Mouse (Mus musculus) E14TG2a.4 (cell line): ENCODE data around the gene Hoxd8.
A peak's percentile ranks its signal among the peaks of the same experiment; 100 is the strongest.

Experiments
- H3K27me3 ChIP-seq: 2 replicates; pipeline ENCODE4 v1.6.1; 2014; ENCODE audit warnings: low read length, control low read depth; ENCODE audit not compliant: insufficient read depth
- H3K36me3 ChIP-seq: 2 replicates; pipeline ENCODE4 v1.6.1; 2014; ENCODE audit warnings: low read length, control low read depth; ENCODE audit not compliant: insufficient read depth
- H3K4me1 ChIP-seq: replicated peaks from 2 replicates; pipeline ENCODE4 v1.6.1; 2014; ENCODE audit warnings: low read depth, low read length, control low read depth
- H3K4me3 ChIP-seq: replicated peaks from 2 replicates; pipeline ENCODE4 v1.5.1; 2014; ENCODE audit warnings: mild to moderate bottlenecking, low read length
- H3K9me3 ChIP-seq: 2 replicates; pipeline ENCODE4 v1.6.1; 2014; ENCODE audit warnings: low read length, control low read depth
- CTCF ChIP-seq: conservative IDR thresholded peaks from 2 replicates; pipeline ENCODE4 v1.5.1; 2014; ENCODE audit warnings: low read length
- NANOG ChIP-seq: IDR thresholded peaks from 2 replicates; pipeline ENCODE4 v1.6.1; 2014; ENCODE audit warnings: borderline replicate concordance, low read length, mixed read lengths
- POU5F1 ChIP-seq: IDR thresholded peaks from 2 replicates; pipeline ENCODE4 v1.6.1; 2014; ENCODE audit warnings: low read length, borderline replicate concordance

Hoxd8 gene

GRCm38 (mm10) chr2:74735851-74736687 is 31.7 kb downstream of the Hoxd8 start:
- peak overlapping the region; percentile 26; the same call in 1 of the 2 replicates for H3K4me3 ChIP-seq
- TF ChIP-seq NANOG (no peak), CTCF (no peak), POU5F1 (no peak)
- H3K4me1 ChIP-seq: peaks cover 45% of the 10 kb centered on the region
- peaks cover 3% of the 10 kb centered on the region; the same call in 1 of the 2 replicates for H3K9me3 ChIP-seq
- no peaks in the 10 kb centered on the region for H3K36me3 ChIP-seq
- H3K27me3 ChIP-seq: peaks cover 99% of the 10 kb centered on the region

GRCm38 (mm10) chr2:74736688-74737577 is 32.5 kb downstream of the Hoxd8 start:
- Histone ChIP-seq H3K36me3 (no peaks in the 10 kb centered on the region), H3K4me3 (no peak overlapping the region), H3K9me3 (peaks cover 3% of the 10 kb centered on the region; the same call in 1 of the 2 replicates), H3K4me1 (peaks cover 40% of the 10 kb centered on the region), H3K27me3 (peaks cover 99% of the 10 kb centered on the region)
- TF ChIP-seq POU5F1 (no peak), NANOG (no peak), CTCF (no peak)

DNA sequence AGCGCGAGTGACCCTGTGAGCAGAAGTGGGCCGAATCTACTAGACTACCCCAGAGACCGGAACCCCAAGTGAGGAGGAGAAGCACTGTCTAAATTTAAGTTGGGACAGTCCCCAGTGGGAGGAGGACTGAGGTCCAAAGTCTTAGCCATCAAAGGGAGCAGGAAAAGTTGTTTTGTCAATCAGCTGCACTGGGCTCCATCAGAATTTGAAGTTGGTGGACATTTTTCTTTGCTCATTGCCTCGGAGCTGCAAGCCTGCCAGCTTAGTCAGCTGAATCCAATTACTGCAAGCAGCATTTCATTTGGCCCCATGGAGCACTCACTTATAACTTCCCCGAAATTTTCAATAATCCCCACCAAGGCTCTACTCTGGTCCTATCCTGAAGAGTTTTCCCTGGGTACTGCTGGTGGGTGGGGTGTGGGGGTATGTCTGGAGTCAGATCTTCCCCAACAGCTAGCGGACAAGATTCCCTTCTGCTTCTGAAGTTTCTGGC is 33.2 kb downstream of the Hoxd8 start:
- H3K9me3 ChIP-seq: peaks cover 3% of the 10 kb centered on the region; the same call in 1 of the 2 replicates
- H3K36me3 ChIP-seq: no peaks in the 10 kb centered on the region
- peaks cover 99% of the 10 kb centered on the region for H3K27me3 ChIP-seq
- H3K4me1 ChIP-seq: peaks cover 40% of the 10 kb centered on the region
- no peak overlapping the region for H3K4me3 ChIP-seq
- TF ChIP-seq POU5F1 (no peak), NANOG (no peak), CTCF (no peak)

- TF ChIP-seq POU5F1 (no peak), CTCF (no peak), NANOG (no peak)
- peaks cover 96% of the 10 kb centered on the region for H3K27me3 ChIP-seq
- peaks cover 40% of the 10 kb centered on the region for H3K4me1 ChIP-seq
- H3K9me3 ChIP-seq: peaks cover 6% of the 10 kb centered on the region; the same call in 1 of the 2 replicates
- no peak overlapping the region for H3K4me3 ChIP-seq
- H3K36me3 ChIP-seq: no peaks in the 10 kb centered on the region
These were observed 34.4 kb downstream of the Hoxd8 start for GRCm38 (mm10) chr2:74738623-74739475.

GRCm38 (mm10) chr2:74739476-74739800 is 35.0 kb downstream of the Hoxd8 start:
- peaks cover 40% of the 10 kb centered on the region for H3K4me1 ChIP-seq
- peaks cover 96% of the 10 kb centered on the region for H3K27me3 ChIP-seq
- H3K9me3 ChIP-seq: peaks cover 12% of the 10 kb centered on the region; the same call in 1 of the 2 replicates
- no peak overlapping the region for H3K4me3 ChIP-seq
- H3K36me3 ChIP-seq: no peaks in the 10 kb centered on the region
- TF ChIP-seq NANOG: no peak
- TF ChIP-seq CTCF: no peak
- no peak for TF ChIP-seq POU5F1

- Histone ChIP-seq H3K4me1 (peaks cover 36% of the 10 kb centered on the region), H3K36me3 (no peaks in the 10 kb centered on the region), H3K9me3 (peaks cover 13% of the 10 kb centered on the region; the same call in 1 of the 2 replicates), H3K4me3 (no peak overlapping the region), H3K27me3 (peaks cover 96% of the 10 kb centered on the region)
- TF ChIP-seq NANOG (no peak), CTCF (no peak), POU5F1 (no peak)
These were observed 35.5 kb downstream of the Hoxd8 start for GRCm38 (mm10) chr2:74739869-74740268.

- H3K4me1 ChIP-seq: peaks cover 31% of the 10 kb centered on the region
These were observed 36.1 kb downstream of the Hoxd8 start for GRCm38 (mm10) chr2:74740311-74741091.

More at GRCm38 (mm10) chr2:74740311-74741091, 36.1 kb downstream of the Hoxd8 start:
- Histone ChIP-seq H3K36me3 (no peaks in the 10 kb centered on the region), H3K27me3 (peaks cover 96% of the 10 kb centered on the region), H3K9me3 (peaks cover 13% of the 10 kb centered on the region; the same call in 1 of the 2 replicates), H3K4me3 (peak overlapping the region; percentile 46; the same call in 1 of the 2 replicates)
- TF ChIP-seq NANOG (no peak), CTCF (no peak), POU5F1 (no peak)
